Mouse (Mus musculus): ENCODE results near the gene Pex10.

Gene Pex10

DNA sequence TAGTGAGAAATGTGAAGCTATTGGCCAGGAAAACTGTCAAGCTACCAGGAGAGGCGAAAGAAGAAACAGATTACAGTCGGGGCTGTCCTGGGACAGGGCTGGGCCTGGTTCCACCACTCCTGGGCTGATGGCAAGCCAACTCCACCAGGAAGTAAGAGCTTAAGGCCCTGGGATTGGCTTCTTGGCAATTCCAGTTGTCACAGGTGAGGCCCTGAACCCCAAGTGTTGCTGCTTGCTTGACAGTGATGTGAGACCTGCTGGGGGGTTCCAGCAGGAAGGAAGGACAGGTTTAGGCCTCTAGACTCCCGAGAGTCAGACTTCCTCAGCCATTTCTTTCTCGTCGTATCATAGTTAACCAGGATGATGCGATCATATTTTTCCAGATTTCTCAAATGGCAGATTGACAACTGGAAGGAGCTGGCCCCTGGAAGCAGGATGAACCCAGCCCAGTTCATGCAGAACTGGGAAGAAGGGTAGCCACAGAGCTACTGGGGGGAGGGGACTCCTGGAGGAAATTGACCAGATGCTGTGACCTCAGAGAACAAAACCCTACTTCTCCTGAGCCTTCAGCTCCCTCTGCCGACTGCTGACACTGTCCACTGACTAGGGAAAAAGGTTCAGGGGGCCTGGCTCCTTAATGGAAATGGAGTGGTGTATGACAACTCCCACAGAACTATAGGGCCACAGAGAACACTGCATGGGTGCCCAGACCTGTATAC, 26.8 kb downstream of the Pex10 start:
- no peak for DNase-seq (ENCODE audit: low spot score in 2 of 2)

DNA sequence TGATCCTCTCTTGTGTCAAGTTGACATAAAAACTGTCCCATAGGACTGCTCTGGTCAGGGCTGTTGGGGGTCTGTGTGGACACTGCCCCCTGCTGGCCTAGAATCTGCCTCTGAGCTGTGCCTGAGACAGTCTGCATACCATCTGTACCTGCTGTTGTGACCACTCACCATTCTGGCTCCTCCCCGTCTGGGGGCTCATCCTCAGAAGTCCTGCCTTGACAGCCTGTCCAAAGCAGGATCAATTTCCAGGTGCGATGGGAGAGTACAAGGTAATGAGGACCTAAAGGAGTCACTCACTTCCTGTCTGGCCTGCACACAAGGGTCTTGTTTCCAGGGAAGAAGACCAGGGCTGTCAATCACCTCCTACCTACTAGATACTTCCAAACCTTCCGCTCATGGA, 27.7 kb downstream of the Pex10 start:
- no peak for DNase-seq (ENCODE audit: low spot score in 2 of 2)

DNA sequence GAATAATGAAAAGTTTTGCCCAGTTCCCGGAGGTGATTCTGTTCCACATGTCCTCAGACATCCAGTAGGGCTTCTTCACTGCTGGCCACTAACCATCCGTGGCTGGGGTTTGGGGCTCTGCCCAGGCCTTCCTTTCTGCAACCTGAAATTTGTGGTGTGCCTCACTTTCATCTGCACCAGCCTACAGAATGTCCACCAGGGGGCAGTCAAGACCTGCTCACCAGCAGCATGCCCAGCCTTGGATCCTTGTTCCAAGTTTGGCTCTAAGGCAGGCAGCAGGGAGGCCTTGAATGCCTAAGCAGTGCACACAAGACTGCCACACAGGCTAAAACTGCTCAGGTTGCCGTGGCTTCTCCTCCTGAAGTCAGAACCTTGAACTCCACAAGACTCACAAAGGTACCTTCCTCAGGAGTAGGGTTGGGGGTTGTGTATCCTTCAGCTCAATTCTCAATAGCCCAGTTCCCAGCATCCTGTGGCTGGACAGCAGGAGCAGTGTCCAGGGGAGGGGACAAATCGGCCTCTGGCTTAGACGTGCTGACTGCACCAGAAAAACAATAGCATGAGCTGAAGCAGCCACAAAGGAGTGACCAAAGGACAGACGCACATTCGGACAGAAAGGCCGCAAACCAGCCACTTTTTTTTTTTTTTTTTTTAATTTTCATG, 28.6 kb downstream of the Pex10 start:
- DNase-seq (ENCODE audit: low spot score in 2 of 2): peak; percentile 82 to 84

DNA sequence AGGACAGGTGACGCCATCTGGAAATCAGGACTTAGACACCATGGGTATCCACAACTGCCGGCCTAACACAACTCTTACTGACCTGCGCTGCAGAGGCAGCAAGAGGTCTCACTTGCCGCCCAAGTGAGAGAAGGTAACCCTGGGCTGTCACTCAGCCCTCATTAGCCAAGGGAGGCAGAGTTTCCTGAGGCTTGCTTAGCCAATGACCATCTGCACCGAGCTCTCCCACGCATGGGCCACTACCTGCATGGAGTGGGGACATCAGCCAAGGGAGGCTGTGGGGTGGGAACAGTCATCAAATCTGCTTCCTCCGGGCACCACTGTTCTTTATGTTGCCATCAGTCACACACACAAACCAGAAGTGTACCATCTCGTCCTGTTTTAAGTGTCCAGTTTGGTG, 29.2 kb downstream of the Pex10 start:
- no peak for DNase-seq (ENCODE audit: low spot score in 2 of 2)

DNA sequence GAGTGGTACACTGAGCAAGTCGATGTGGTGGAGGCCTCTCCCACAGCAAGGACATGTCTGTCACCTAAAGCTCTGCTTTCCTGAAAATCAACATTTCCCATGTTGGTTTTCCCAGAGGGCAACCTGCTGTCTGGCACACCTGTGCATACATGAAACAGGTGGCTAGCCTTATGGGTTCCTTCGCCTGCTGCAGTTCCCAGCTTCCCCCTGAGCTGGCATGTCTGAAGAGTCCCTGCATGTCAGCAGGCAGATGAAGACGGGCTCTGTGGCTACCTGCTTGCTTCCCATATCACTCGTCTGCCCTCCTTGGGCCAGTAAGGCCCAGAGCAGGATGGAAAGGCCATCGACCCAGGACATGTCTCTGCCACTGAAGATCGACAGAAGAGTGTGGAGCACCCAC, 30.6 kb downstream of the Pex10 start:
- DNase-seq (ENCODE audit: low spot score in 2 of 2): no peak

DNA sequence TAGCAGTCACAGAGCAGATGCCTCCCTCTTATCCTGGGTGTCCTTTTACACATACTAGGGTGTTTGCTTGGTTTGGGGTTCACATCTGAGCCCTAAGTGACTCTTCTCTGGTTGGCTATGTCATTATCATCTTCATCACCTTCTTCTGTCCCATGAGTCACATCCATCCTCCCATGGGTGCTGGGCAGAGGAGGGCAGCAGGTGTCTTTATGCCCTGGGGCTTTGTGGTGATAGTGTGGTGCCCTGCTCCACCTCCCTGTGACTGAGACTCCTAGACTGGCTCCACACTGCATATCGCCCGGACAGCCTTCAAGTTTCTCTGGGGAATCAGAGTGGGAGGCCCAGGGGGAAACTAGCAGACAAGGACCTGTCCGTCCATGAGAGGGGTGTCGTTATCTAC, 31.8 kb downstream of the Pex10 start:
- no peak for DNase-seq (ENCODE audit: low spot score in 2 of 2)

DNA sequence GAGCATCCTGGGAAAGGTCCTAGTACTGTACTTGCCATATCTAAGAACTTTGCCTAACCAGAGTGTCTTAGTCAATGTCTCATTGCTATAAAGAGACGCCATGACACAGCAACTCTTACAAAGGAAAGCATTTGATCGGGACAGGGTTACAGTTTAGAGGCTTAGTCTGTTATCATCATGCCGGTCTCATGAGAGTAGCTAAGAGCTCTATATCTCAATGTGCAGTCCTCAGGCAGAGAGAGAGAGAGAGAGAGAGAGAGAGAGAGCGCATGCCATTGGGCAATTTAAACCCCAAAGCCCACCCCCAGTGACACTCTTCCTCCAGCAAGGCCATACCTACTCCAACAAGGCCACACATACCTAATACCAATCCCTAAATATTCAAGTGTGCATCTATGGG, 41.1 kb downstream of the Pex10 start:
- no peak for DNase-seq (ENCODE audit: low spot score in 2 of 2)

DNA sequence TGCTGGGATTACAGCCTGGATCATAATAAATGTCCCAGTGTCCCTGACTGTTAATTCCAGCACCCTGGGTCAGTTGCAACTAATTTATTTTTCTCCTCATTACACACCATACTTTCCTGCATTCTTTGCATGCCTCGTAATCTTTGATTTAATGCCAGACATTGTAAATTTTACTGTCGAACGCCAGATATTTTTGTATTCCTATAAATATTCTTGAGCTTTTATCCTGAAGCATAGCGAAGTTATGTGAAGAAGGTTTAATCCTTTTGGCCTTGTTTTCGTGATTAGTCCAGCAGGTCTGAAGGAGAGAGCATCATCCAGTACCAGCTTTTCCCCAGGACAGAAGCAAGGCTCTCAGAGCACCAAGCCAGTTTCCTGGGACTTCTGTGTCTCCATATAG, 42.7 kb downstream of the Pex10 start:
- DNase-seq (ENCODE audit: low spot score in 2 of 2): no peak

DNA sequence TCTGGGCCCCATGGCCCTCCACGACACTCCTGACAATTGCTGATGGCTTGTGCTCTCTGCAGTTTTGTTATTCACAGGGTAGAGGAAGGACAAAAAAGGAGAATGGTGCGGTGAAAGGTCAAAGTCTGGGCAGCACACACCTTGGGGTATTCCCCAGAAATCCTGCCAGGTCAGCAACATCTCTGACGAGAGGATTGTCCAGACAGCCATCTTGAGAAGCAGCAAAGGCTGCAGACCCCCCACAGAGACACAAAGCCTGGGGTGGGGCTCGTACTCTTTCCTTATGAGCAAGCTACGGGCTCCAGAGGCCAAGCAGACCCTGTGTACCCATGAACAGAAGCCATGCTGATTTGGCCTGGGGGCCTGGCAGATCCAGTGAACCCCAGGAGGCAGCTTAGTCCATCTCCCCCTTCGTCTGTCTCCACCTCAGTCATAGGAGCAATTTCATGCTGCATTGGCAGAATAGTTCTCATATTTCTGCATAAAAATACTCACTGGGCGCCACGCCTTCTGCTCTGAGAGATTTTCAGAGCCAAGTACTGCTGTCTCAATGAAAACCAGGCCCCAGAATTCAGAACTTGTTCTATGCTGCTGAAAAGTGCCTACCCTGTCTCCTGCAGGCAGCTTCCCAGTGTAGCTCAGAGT, 47.1 kb downstream of the Pex10 start:
- no peak for DNase-seq (ENCODE audit: low spot score in 2 of 2)

DNA sequence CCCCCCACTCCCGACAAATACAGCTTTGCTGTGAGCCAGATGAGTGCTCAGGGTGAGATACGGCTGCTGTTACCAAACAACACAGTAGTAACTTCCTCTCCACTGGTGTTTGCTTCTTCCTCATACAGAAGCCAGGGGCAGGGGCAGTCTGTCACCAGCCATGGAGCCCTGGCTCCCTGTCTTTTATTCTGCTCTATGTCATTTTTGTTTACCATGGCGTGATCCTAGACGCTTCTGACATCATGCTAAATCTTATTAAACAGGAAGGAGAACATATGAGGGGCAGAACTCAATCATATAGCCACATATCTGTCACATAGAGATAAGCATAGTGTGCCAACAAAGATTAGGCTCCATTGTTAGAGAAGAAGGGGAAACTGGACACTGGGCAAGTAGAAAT, 49.8 kb downstream of the Pex10 start:
- DNase-seq (ENCODE audit: low spot score in 2 of 2): no peak

DNA sequence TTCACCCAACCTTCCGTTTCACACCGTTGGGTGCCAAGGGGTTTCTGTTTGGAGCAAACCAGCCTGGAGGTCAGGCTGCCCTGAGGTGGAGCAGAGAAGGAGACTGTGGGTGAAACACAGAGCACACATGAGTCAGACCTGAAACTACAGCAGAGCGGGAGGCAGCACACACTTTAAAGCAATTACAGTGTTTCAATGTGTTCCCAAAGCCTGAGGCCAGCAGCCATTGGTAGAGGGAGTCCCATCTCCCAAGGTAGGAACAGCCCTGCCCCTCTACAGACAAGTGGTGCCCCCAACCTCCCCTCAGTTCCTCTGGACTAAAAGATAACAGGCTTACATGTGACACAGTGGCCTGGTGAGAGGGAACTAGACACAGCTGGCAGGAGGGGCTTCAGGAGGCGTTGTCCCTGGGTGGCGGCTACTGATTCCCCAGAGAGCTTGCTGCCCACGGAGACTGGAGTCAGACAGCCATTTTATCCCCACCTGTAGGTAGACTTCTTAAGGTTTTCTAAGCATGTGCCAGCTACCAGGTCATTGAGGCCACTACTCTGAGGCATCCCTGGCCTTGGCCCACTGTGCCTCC, 50.7 kb downstream of the Pex10 start:
- DNase-seq (ENCODE audit: low spot score in 2 of 2): no peak

DNA sequence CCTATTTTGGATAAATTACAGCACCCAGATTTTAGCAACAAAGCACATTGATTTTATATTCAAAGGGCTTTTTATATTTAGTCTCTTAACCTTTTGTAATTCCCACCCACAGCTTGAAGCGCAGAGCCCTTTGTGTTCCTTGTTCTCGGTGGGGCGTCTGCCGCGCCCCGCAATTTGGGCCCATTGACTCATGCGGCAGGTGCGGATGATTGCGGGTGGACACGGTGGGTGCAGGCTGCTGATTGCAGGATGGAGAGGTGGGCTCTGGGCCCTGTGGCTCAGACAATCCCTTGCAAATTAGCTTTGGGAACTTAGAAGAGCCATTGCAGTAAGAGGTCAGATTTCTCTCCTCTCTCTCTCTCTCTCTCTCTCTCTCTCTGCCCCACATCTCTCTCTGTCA, 51.5 kb downstream of the Pex10 start:
- DNase-seq (ENCODE audit: low spot score in 2 of 2): no peak

DNA sequence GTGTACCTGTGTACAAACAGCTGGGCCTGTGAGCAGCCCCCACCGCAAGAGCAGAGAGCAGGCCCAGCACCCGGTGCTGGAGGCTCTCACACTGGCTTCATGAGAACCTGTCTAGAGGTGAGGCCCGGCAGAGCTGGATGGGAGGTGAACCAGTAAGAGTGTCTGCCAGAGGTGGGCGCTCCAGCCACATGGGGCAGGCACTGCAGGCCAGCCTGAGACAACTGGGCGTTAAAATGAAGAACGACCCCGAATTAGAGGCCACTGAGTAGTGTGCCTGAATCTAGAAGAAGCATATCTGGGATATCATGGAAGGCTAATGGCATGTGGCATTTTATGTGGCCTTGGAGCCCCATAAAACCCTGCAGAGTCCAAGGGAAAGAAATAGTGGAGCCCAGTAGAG, 53.2 kb downstream of the Pex10 start:
- no peak for DNase-seq (ENCODE audit: low spot score in 2 of 2)

DNA sequence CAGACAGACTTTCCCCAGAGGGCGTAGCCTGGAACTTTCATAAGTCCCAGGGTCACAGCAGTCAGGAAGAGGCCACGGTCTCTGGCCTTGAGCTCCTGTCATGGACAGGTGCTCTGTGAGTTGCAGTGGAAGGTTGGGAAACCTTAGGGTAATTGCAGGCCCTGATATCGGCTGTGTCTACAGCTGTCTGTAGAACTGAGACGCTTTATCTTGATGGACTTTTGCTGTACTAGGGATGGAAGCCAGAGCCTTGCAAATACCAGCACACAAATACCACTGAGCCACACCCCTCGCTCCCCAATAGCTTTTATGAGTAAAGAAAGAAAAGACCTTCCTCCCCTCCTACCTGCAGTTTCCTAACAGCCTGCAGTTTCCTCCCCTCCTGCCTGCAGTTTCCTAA, 53.8 kb downstream of the Pex10 start:
- DNase-seq (ENCODE audit: low spot score in 2 of 2): no peak

DNA sequence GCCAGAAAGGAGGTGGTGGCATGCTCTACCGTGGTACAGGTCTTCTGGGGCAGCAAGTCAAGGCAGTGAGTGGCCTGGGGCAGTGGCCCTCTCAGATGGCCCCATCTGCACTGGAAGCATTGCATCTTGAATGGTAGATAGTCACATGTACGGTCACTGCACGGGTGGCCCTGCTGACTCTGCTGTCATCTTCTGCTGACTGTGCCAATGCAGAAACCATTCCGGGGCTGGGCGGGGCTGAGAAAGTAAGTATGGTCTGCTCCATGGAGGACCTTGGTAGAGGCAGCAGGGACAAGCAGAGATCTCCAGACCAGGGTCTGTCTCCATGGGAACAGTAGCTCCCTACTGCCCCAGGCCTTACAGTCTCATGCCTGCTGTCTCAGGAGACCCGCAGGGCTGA, 54.4 kb downstream of the Pex10 start:
- no peak for DNase-seq (ENCODE audit: low spot score in 2 of 2)
